Mouse (Mus musculus): ENCODE results near the gene Gm20379. TPM values are rescaled to one million over a fixed set of nuclear protein-coding genes. Genes with fewer than 3 reads are reported as not detected.

Gene Gm20379
- under 1 TPM; 0.06 TPM for polyA plus RNA-seq (2012; fragmentation: generic; extraction: Trizol)

DNA sequence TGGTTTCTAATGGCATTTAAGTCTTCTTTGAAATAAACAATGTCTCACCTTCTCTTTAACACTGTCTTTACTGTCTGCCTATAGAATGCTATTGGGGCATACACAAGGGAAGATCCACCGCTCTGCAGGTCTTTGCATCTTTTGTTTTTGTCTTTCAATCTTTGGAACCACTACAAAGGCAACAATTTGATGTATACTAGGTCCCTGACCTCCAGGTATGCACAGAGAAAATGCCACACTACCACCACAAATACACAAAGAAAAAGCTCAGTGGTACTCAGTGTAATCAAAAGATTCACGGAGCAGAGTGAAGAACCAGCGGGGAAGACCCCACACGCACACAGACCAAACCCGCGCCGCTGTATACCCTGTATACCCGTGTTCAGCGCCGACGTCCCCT lies at the start of gene Gm20379:
Gm20379 (plus strand) TSS at position 301 of the 400 bp plus-strand sequence.

DNA sequence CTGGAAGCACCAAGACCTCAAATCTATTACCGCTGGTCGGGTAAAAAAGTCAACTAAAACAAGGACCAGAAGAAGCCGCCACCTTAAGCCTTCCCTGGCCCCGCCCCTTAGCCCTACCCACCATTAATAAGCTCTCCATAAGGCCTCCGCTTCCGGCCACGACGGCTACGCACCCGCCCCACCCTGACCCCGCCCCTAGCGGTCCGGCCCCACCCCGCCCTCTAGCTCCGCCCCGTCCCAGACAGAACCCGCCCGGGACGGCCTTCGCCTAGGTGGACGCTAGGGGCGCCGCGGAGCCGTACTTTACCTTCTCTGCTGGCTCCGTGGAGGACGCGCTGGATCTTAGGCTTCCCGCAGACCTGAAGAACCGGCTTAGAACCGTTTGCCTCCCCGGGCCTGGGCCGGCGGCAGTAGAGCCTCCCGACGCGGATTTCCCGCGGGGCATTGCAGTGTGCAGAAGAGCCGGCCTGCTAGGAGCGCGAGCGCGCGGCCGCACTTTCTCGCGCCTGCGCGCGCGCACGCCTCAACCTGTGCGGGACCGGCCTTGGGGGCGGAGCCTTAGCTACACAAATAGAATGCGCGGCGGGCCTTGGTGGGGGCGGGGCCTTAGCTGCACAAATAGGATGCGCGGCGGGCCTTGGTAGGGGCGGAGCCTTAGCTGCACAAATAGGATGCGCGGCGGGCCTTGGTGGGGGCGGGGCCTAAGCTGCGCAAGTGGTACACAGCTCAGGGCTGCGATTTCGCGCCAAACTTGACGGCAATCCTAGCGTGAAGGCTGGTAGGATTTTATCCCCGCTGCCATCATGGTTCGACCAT lies 48.9 kb downstream of the Gm20379 start, which contains the start of the genes Dhfr and Msh3:
Dhfr (plus strand) TSS at position 271 of the 816 bp plus-strand sequence.
Msh3 (minus strand) TSS at position 548 of the 816 bp plus-strand sequence.

Other genes with a start within 250 kb of the Gm20379 start
- gene Rasgrf2, start 174.3 kb upstream of the Gm20379 start, polyA plus RNA-seq (2012; fragmentation: generic; extraction: Trizol): under 1 TPM in 1 of 2 experiments, not detected in 1; 0.02 TPM
- gene Dhfr, start 48.7 kb downstream of the Gm20379 start, polyA plus RNA-seq (2012; fragmentation: generic; extraction: Trizol): 1 to 10 TPM; 2.2 to 3.1 TPM
- 1 to 10 TPM in 1 of 2 experiments, under 1 TPM in 1; 0.70 to 4.9 TPM for gene Msh3, start 49.0 kb downstream of the Gm20379 start, polyA plus RNA-seq (2012; fragmentation: generic; extraction: Trizol)
- gene Ankrd34b, start 119.9 kb downstream of the Gm20379 start, polyA plus RNA-seq (2012; fragmentation: generic; extraction: Trizol): not detected
- under 1 TPM in 1 of 2 experiments, not detected in 1; 0.44 TPM for gene Fam151b, start 178.0 kb downstream of the Gm20379 start, polyA plus RNA-seq (2012; fragmentation: generic; extraction: Trizol)
- gene Zfyve16, start 224.9 kb downstream of the Gm20379 start, polyA plus RNA-seq (2012; fragmentation: generic; extraction: Trizol): 1 to 10 TPM in 1 of 2 experiments, under 1 TPM in 1; 0.14 to 1.9 TPM

All from C3H10T1/2 (cell line).